Mouse (Mus musculus) liver, adult (tissue): ENCODE data around the gene Gjb5.

Experiments used
- GATA4 ChIP-seq: IDR thresholded peaks from 2 replicates; pipeline ENCODE4 v1.6.1; 2014; ENCODE audit warnings: mild to moderate bottlenecking, low read length; ENCODE audit not compliant: insufficient replicate concordance

Gene Gjb5

DNA sequence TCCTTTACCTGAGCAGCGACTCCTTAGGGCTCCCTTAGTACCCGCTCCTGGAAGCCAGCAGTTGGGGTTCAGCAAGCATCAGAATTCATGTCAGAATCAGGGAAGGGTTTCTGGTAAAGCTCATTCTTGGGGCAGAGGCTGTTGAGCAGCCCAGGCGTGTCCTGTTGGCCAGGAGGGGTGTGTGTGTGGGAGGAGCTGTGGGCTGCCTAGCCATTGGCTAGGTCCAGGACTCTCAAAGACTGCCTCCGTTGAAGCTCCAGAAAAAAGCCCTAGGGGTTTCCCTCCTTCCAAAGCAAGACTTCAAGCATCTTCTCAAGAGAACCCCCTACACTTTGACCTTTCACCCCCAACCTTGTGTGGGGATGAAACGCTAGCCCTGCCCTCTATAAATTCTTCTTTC is at the start of gene Gjb5:
Gene Gjb5 (minus strand): TSS at position 164 of the 400 bp plus-strand sequence.
- no peak for TF ChIP-seq GATA4

DNA sequence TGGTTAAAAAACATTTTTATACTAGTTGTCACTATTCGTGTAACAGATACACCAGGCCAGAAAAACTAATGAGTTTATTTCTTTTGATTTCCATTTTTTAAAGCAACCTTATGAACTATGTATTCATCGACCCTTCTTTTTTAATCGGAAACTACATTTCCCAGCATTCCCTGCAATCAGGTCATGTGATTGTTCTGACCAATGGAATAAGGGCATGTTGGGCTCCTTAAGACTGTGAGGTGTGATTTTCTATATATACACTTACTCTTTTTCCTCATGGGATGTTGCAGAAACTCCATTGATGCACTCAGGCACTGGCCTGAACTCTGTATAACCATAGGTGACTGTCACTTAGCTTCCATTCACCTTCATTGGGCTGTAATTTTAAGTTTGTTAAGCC is 44.6 kb upstream of the Gjb5 start:
- no peak for TF ChIP-seq GATA4

DNA sequence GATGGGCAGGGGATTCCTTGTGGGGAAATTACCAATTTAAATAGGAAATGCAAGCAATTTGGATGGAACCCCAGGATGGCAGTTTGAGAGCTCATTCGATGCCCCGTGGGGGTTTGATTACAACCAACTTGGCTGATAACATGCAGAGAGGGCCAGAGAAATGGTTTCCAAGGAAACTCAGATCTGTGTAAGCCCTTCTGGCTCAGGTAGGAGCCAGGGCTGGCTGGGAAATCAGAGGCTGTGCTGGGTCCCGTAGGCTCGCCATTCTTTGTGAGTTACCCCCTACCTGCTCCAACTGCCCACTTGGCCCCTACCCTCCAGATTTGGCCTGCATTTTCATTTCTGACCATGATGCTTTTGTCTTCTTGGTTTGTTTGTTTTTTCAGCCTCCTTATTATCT is 44.2 kb upstream of the Gjb5 start:
- no peak for TF ChIP-seq GATA4

DNA sequence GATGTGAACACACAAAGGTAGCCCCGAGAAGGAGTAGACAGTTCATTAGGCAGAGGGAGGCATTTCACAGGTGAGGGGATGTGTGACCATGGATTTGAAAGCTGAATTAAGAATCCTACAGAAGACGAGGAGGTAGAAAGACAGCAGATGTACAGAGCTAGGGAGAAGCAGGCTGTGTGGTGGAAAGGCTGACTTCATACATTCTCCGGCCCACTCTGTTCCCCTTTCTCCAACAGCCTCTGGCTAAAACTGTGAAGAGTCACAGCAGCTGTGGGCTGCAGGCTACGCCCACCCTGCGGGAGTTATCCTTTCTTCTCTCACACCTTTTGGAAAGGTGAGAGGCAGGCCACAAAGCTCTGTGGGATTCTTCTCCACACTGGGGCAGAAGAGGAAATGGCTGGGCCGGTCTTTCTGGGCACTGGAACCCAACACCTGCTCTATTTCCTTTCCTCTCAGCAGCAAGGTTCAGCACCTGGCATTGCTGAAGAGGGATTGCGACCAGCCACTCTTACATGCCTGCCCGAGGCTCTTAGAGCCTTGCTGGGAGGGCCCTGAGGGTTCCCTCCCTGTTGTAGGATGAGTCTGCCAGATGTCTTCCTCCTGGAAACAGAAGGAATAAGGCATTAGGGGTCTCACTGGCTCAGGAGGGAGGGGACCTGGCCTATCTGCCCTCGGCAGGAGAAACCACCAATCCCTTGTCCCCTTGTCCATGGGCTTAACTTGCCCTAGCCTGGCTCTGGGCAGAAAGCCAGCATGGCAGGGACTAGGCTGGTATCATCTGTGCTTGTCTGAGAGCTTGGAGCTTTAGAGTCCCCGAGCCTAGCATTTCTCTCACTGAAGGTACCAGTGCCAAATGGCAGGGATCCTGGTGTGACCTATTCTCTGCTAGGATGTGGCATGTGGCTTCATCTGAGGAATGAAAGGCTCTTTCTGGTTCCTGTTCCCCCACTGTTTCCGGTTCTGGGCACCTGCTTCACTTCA is 42.5 kb upstream of the Gjb5 start:
- no peak for TF ChIP-seq GATA4

DNA sequence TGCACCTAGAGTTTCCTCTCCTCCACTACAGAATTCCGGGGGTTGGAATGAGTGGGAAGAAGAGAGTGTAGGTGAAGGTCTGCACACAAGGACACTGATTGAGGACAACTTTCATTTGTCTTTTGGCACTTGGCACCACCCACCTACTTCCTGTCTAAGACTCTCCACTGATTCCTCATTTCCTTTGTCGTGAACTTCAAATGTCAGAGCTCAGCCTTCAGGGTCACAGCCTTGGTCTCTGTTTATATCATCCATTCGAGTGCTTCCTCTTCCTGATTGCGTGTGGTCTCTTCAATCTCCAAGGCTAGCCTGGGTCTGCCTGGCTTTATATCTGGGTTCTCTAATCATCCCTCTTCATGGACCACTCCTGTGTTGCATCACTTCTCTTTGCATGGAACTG is 37.6 kb upstream of the Gjb5 start:
- no peak for TF ChIP-seq GATA4

DNA sequence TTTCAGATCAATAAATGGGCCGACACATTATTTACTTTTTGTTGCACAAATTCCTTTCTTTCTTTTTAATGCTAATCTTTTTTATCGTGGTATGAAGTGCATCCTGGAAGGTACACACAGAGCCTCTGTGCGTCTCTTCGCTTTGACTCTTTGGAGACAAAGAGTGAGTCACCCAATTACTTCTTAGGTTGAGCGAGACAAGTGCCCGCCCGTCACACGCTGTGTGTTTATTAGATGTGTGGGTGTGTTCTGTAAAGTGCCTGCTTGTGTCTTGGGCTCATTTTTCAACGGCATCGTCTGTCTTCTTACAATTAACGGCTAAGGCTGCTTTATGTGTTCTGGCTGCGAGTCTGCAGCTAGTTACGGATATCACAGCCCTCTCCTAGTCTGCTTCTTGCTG is 31.7 kb upstream of the Gjb5 start:
- no peak for TF ChIP-seq GATA4

DNA sequence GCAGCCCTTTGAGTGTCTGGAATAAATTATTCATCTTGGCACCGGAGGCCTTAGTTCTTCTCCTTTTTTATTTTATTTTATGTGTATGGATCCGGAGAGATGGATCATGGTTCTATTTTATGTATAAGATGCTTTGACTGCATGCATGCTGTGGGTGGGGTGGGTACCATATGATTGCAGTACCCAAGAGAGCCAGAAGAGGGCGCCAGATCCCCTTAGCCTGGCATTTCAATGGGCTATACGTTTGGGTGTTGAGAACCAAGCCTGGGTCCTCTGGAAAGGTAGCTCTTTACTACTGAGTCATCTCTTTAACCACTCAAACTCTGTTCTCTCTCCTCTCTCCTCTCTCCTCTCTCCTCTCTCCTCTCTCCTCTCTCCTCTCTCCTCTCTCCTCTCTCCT is 19.4 kb upstream of the Gjb5 start:
- TF ChIP-seq GATA4, result no peak

DNA sequence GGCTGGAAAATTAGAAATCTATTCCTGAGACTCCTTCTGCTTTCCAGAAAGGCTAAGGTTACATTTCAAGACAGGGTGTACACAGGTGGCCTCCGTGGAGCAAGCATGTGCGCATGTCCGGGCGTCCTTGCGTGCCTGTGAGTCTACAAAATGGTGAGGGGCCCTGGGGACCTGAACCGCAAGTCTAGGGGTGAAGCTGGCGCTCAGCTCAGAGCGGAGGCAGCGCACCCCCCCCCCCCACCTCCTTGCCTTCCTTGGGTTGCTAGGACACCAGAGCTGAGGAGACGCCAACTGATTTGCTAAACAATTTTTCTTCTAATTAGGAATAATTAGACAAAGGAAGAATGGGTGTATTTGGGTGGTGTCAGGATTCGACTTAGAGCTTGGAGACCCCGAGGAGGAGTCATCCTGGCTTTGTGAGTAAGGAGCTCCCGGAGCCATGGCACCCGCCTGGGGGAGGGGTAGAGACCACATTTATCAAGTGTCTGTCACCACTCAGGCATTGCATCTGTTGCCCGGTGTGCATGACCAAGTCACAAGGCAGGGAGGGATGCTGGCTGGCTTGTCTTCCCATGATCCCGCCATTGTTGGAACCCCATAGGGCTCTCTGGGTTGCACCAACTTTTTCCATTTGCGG is 17.7 kb upstream of the Gjb5 start:
- TF ChIP-seq GATA4, result no peak

DNA sequence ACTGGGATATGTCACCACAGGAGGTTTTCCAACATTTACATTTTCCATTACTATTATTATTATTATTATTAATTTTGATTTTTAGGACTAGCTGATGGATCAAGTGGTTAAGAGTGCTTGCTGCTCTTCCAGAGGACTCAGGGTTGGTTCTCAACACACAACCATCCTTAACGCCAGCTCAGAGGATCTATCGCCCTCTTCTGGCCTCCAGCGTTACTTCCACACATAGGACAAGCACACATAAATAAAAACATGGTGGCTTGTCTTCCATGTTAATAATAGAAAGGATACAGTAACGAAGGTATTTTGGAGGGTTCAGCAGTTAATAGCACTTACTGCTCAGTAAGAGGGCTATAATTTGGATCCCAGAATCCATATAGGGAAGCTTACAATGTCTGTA is 16.7 kb upstream of the Gjb5 start:
- TF ChIP-seq GATA4, result no peak

DNA sequence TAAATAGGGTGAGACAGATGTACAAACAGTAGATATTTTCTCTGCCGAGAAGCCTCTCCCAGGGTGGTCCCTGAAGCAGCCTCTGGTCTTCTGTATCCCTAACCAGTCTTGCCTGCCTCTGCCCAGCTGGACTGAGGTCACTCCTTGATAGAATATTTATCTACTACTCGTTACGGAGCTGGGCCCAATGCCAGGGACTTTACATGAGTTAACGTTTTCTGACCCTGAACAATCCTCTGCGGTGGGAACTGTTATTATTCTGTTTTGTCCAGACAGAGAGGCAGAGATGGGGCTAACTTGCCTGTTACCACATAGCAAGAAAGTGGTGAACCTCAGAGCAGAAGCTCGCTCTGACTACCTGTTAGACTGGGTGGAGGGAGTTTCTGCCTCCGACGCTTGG is 15.5 kb upstream of the Gjb5 start:
- no peak for TF ChIP-seq GATA4

DNA sequence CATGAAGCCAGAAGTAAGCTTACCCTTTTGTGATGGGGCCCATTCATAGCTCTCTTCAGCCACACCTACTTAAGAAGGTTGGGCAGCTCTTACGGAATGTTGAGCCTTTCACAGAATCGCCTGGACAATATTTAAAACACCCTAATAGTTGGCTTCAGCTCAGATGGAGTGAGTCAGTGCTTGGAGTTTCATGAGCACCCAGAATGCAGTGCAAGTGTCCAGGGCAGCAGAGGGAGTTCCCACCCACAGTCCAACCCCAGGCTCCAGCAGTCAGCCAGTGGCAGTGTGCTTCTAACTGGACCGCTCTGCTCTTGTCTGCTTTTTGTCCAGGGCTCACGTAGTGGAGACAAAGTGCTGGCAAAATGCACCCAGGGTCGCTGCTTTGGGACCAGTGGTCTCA is 13.6 kb upstream of the Gjb5 start:
- no peak for TF ChIP-seq GATA4

DNA sequence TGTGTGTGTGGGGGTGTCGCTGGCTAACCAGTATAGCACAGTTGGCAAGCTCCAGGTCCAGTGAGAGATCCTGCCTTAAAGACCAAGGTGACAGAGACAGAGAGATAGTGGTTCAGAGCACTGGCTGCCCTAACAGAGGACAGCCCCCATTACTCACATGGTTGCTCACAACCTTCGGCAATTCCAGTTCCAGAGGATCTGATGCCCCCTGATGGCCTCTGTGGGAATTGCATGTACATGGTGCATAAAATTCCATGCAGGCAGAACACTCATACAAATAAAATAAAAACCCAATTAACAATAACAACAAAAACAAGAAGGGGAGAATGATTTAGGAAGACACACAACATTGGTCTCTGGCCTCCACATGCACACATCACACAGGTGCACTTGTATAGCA is 12.5 kb upstream of the Gjb5 start:
- TF ChIP-seq GATA4, result no peak

DNA sequence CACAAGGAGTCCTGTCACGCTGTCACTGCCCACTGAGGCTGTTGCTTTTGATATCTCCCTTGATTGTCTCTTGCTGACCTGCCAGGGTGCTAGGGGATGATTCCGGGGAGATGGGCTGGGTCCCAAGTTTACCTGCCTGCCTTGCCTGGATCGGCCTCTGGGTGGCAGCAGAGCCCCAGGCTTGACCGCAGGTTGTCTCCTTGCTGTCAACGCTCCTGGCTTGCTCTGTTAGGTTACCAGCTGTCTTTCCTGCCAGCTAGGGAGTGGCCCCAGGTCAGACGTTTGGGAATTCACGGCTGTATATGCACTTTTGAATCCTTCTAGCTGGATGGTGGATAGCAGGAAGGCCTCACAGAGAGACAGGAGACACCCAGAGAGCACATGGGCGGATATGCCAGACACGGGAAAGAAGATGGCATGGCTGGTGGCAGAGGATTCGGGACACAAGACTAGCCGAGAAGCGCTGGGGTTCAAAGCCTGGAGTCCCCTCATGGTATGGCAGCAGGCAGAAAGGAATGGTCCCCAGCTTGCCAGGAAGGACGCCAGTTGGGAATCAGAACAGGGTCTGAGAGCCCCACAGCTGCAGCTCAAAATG is 10.5 kb upstream of the Gjb5 start:
- no peak for TF ChIP-seq GATA4

DNA sequence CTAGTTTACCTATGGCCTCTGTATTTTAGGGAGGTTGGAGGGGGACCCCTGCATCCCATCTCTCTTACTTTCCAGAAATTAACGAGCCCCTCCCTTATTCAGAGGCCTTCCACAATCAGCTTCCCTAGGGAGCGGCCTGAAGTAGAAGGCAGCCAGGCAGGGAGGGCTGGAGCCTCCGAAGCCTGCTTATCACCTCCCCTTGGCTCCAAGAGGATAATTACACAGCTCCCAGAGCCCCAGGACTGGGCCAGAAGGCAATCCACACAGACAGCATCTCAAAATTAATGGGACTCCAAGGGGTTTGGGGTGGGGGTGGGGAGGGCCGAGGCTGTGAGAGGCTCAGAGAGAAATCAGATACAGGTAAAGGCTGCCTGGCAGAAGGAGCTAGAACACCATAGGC is 7.9 kb upstream of the Gjb5 start:
- no peak for TF ChIP-seq GATA4

DNA sequence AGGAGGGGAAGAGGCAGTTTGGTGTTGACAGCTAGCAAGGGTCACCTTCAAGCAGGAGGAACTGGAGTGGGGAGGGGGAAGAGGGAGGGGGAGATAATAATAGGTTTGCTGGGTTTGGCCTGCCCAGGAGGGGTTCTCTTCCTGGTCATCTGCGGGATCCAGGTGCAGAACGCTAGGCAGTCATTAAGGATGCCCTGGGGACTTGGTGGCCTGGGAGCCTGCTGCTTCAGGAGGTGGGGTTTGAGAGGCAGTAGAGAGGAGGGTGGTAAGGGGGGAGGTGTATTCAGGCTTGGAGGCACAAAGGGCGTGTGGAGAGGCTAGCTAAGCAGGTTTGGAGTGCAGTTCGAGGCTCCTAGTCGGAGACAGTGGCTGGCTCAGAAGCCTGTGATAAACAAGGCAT is 7.5 kb upstream of the Gjb5 start:
- TF ChIP-seq GATA4, result no peak

DNA sequence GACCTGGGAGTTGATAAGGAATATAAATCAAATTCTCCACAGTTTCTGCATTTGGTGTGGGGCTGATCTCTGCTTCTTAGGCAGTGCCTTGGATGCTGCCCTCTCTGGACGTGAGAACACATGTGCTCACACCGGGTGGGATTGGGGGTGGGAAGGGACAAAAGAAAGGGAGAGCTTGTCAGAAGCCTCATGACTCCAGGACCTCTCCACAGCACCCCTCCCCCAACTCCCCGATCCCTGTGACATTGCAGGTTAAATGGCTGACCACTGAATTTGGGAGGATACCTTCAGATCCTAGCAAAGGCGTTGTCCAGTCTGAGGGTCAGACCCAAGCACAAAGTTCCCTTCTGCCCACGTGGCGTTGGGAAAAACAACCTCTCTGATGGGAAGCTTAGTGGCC is 6.5 kb upstream of the Gjb5 start:
- no peak for TF ChIP-seq GATA4
